Mouse (Mus musculus) lung, embryonic 14.5 days (tissue): ENCODE data around the gene AC109138.7. TPM values are rescaled to one million over a fixed set of nuclear protein-coding genes. Genes with fewer than 3 reads are reported as not detected.

Experiments
- ATAC-seq: fragments of 200-750 bp; cut with Nextera tagmentation; 2 replicates; pipeline ENCODE4 v1.8.0; 2017; ENCODE audit warnings: mild to moderate bottlenecking, moderate TSS enrichment, moderate library complexity; ENCODE audit not compliant: insufficient read depth
- DNase-seq: peaks from one replicate; pipeline ENCODE4 v3.0.0-alpha.2; 2015
- H3K27ac ChIP-seq: fragments of 300-500 bp; sonication (generic); 2 replicates; pipeline ENCODE4 v1.5.1; 2014; ENCODE audit warnings: low read depth, mild to moderate bottlenecking, moderate library complexity
- H3K27me3 ChIP-seq: fragments of 300-500 bp; sonication (generic); 2 replicates; pipeline ENCODE4 v1.6.1; 2014; ENCODE audit warnings: low read length, control low read depth; ENCODE audit not compliant: insufficient read depth
- H3K36me3 ChIP-seq: fragments of 300-500 bp; sonication (generic); 2 replicates; pipeline ENCODE4 v1.6.1; 2014; ENCODE audit warnings: control low read depth; ENCODE audit not compliant: insufficient read depth
- H3K4me1 ChIP-seq: fragments of 300-500 bp; sonication (generic); 2 replicates; pipeline ENCODE4 v1.6.1; 2014; ENCODE audit warnings: antibody characterized with exemption, control low read depth; ENCODE audit not compliant: insufficient read depth
- H3K4me2 ChIP-seq: fragments of 300-500 bp; sonication (generic); 2 replicates; pipeline ENCODE4 v1.6.1; 2014; ENCODE audit warnings: mild to moderate bottlenecking
- H3K4me3 ChIP-seq: fragments of 300-500 bp; sonication (generic); 2 replicates; pipeline ENCODE4 v1.5.1; 2014; ENCODE audit warnings: low read depth, low read length
- H3K9ac ChIP-seq: fragments of 300-500 bp; sonication (generic); 2 replicates; pipeline ENCODE4 v1.6.1; 2014
- H3K9me3 ChIP-seq: fragments of 300-500 bp; sonication (generic); 2 replicates; pipeline ENCODE4 v1.6.1; 2016; ENCODE audit warnings: low read depth, low read length, control low read depth
- CTCF ChIP-seq: IDR thresholded peaks from 2 replicates; pipeline ENCODE4 v1.5.1; 2016; ENCODE audit warnings: antibody characterized with exemption, low read depth
- WGBS: fragments of 180-500 bp; shearing (Covaris S2); extraction: QIAGEN DNeasy Blood & Tissue Kit; methylation state at CpG from one replicate; pipeline ENCODE4 v1.1.7; 2014; 5-methylcytosine and 5-hydroxymethylcytosine counted together
- microRNA-seq: library from miRNA; unstranded; fragments of <30 nt; microRNA quantifications from one replicate; pipeline ENCODE4, GENCODE M21; 2016; ENCODE audit warnings: borderline number of aligned reads
- polyA plus RNA-seq: library from polyadenylated mRNA; unstranded; fragments of >200 nt; fragmentation: Nextera tagmentation; extraction: Ambion mirVana; gene quantifications from 2 replicates; pipeline ENCODE4 v1.2.1, GENCODE M21; 2014

AC109138.7 gene
- polyA plus RNA-seq, 1 experiment from 2014 or later: not detected

DNA sequence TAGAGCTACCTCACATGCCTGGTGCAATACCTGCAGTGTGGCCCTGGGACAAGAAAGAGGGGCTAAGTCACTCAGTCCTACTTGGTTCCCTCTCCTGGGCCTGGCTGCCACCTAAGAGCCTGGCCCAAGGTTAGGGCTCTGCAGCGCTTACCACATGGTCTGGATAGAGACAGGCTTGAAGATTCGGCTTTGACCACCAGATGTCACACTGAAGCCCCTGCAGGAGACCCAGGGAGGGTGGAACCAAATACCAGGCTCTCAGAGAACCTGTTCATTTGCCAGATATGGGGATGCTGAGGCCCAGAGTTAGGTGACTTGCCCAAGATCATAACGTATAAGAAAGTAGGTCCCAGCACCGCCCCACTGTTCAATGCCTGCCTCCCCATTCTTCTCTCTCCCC is 51.8 kb downstream of the AC109138.7 start:
- Histone ChIP-seq H3K27ac (no peak overlapping the region), H3K9ac (no peak overlapping the region), H3K27me3 (no peaks in the 10 kb centered on the region), H3K4me2 (no peak overlapping the region), H3K9me3 (no peaks in the 10 kb centered on the region), H3K4me3 (no peak overlapping the region), H3K4me1 (no peaks in the 10 kb centered on the region; the same call in 1 of the 2 replicates), H3K36me3 (no peaks in the 10 kb centered on the region)
- WGBS: 62% methylated on average over 4 of the region's 4 CpGs
- peak; percentile 31 for DNase-seq
- no peak for ATAC-seq
- peak; percentile 19; the same call in 1 of the 2 replicates for TF ChIP-seq CTCF

DNA sequence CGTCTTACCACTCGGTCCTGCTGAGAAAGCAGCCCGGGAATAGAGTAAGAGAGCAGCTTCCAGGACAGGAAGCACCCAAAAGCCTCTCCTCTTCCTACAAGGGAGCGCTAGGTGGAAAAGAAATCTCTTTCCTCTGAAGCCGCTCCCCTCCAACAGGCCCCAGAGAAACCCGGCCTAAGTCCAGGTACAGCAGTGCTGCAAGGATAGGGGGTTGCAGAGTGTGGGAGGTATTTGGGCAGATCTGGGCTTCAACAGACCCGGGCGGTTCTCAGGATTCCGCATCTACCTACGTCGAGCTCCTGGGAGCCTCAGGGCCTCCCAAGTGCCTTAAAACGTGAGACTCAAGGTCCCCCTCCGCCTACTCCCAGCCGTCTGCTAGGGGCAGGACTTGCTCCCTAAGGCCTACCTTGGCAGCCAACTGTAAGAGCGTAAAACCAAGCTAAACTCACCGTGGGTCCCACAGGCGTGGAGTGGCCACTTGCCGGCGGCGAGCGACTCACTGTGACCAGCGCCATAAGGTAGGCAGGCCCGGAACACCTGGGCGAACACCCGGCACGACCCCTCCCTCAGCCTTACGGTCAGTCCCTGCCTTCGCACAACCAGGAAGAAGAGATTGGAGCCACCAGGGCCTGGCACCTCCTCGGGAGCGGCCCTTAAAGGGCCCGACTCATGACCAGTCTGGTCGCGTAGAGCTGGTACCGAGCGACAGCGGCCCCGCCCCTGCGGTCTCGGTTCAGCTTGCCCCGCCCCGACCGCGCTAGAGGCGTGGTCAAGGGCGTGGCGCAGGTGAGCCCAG is 54.6 kb downstream of the AC109138.7 start, which contains the start of gene Ssh3:
Gene Ssh3, minus strand, starts transcription at position 615 of the 796 bp plus-strand sequence.
- no peaks in the 10 kb centered on the region; the same call in 1 of the 2 replicates for H3K4me1 ChIP-seq
- 5% methylated on average over 46 of the region's 46 CpGs for WGBS
- H3K9me3 ChIP-seq: no peaks in the 10 kb centered on the region
- H3K4me3 ChIP-seq: peak within 1 kb of the TSS; percentile 44
- no peaks in the 10 kb centered on the region for H3K36me3 ChIP-seq
- H3K9ac ChIP-seq: peak within 1 kb of the TSS; percentile 49
- H3K27ac ChIP-seq: no peak within 1 kb of the TSS
- TF ChIP-seq CTCF: no peak
- ATAC-seq (peak; percentile 92), DNase-seq (peak; percentile 82)
- H3K4me2 ChIP-seq: peak within 1 kb of the TSS; percentile 65
- no peaks in the 10 kb centered on the region for H3K27me3 ChIP-seq

- H3K4me3 ChIP-seq: no peak overlapping the region
- no peaks in the 10 kb centered on the region for H3K9me3 ChIP-seq
- no peak overlapping the region for H3K27ac ChIP-seq
- DNase-seq (no peak), ATAC-seq (no peak)
- WGBS: 61% methylated on average over 6 of the region's 6 CpGs
- no peak for TF ChIP-seq CTCF
- H3K4me1 ChIP-seq: no peaks in the 10 kb centered on the region; the same call in 1 of the 2 replicates
- H3K9ac ChIP-seq: no peak overlapping the region
- no peaks in the 10 kb centered on the region for H3K27me3 ChIP-seq
- H3K36me3 ChIP-seq: no peaks in the 10 kb centered on the region
- no peak overlapping the region for H3K4me2 ChIP-seq
These were observed 56.0 kb downstream of the AC109138.7 start for GRCm38 (mm10) chr19:4270187-4270586.

GRCm38 (mm10) chr19:4270972-4271371 is 56.8 kb downstream of the AC109138.7 start:
- no peak for TF ChIP-seq CTCF
- whole genome bisulfite sequencing: 92% methylated on average over 11 of the region's 11 CpGs

DNA sequence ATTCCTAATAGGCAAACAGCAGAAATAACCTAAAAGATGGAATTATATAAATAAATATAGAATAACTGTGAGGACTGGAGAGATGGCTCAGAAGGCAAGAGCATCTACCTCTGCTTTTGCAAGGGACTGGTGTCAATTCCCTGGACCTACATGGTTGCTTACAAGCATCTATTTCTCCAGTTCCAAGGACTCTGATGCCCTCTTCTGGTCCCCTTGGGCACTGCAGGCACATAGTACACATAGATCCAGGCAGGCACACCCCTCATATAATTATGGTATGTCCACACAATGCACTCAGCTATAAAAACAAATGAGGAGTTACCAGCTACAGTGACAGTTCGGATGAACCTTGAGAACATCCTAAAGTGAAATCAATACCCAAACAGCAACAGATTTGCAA is 65.3 kb downstream of the AC109138.7 start:
- H3K27me3 ChIP-seq: no peaks in the 10 kb centered on the region
- H3K36me3 ChIP-seq: no peaks in the 10 kb centered on the region
- 0 out of 2 replicates have a peak, but pooled peaks cover 3% of the 10 kb centered on the region for H3K4me1 ChIP-seq
- WGBS: 90% methylated on average over 1 of the region's 1 CpGs
- ATAC-seq (no peak), DNase-seq (no peak)
- no peak overlapping the region for H3K27ac ChIP-seq
- no peak overlapping the region for H3K9ac ChIP-seq
- H3K9me3 ChIP-seq: peaks cover 4% of the 10 kb centered on the region; the same call in 1 of the 2 replicates
- no peak overlapping the region for H3K4me3 ChIP-seq
- H3K4me2 ChIP-seq: no peak overlapping the region
- peak; percentile 34 for TF ChIP-seq CTCF

More at GRCm38 (mm10) chr19:4270972-4271371, 56.8 kb downstream of the AC109138.7 start:
- ATAC-seq: no peak
- H3K9me3 ChIP-seq: no peaks in the 10 kb centered on the region
- DNase-seq: no peak
- H3K27me3 ChIP-seq: no peaks in the 10 kb centered on the region
- H3K27ac ChIP-seq: no peak overlapping the region
- no peak overlapping the region for H3K9ac ChIP-seq
- H3K4me3 ChIP-seq: no peak overlapping the region
- H3K4me1 ChIP-seq: no peaks in the 10 kb centered on the region; the same call in 1 of the 2 replicates
- H3K4me2 ChIP-seq: no peak overlapping the region
- H3K36me3 ChIP-seq: no peaks in the 10 kb centered on the region

DNA sequence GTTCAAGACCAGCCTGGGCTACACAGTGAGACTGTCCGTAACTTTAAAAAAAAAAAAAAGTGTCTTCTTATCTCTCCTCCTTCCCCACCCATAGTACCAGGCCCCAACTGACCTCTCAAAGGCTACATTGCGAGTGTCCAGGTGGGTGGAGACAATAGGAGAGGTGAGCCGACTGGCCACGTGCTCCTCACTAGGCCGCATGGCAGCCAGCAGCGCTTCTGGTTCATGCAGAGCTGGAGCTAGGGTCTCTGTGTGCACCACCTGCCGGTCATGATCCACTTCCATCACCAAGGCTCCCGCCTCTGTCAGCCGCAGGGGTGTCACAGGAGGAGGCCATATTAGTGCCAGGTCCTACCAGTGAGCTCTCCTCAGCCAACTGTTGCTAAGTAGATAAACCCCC is 66.3 kb downstream of the AC109138.7 start:
- H3K4me1 ChIP-seq: 0 out of 2 replicates have a peak, but pooled peaks cover 3% of the 10 kb centered on the region
- H3K27me3 ChIP-seq: no peaks in the 10 kb centered on the region
- no peak for TF ChIP-seq CTCF
- WGBS: 92% methylated on average over 9 of the region's 9 CpGs
- no peak overlapping the region for H3K27ac ChIP-seq
- peaks cover 4% of the 10 kb centered on the region; the same call in 1 of the 2 replicates for H3K9me3 ChIP-seq
- DNase-seq: no peak
- H3K4me2 ChIP-seq: no peak overlapping the region
- peaks cover 4% of the 10 kb centered on the region; the same call in 1 of the 2 replicates for H3K36me3 ChIP-seq
- no peak overlapping the region for H3K9ac ChIP-seq
- no peak for ATAC-seq
- H3K4me3 ChIP-seq: no peak overlapping the region

Small RNAs within 50 kb of the gene (microRNA-seq; reads per million reads assigned to microRNA genes)
- gene Gm26115 (not detected), gene Mir6985 (not detected)

Other genes starting within 250 kb of the AC109138.7 start
- 0.62 and 1.0 TPM in 2 replicates for gene Aldh3b2, start 242.0 kb upstream of the AC109138.7 start, polyA plus RNA-seq
- 7.2 and 8.0 TPM in 2 replicates for gene Acy3, start 227.8 kb upstream of the AC109138.7 start, polyA plus RNA-seq
- gene Tbx10, start 221.6 kb upstream of the AC109138.7 start, polyA plus RNA-seq: not detected in 2 replicates
- gene Nudt8, start 213.8 kb upstream of the AC109138.7 start, polyA plus RNA-seq: 24.4 and 25.3 TPM in 2 replicates
- gene Gm49405, start 213.7 kb upstream of the AC109138.7 start, polyA plus RNA-seq: 1.8 and 2.3 TPM in 2 replicates
- 2.2 and 3.0 TPM in 2 replicates for gene Doc2g, start 211.0 kb upstream of the AC109138.7 start, polyA plus RNA-seq
- gene Ndufv1, start 201.6 kb upstream of the AC109138.7 start, polyA plus RNA-seq: 193 and 198 TPM in 2 replicates
- 424 and 468 TPM in 2 replicates for gene Gstp1, start 176.4 kb upstream of the AC109138.7 start, polyA plus RNA-seq
- 2.9 and 3.4 TPM in 2 replicates for gene Gstp2, start 168.3 kb upstream of the AC109138.7 start, polyA plus RNA-seq
- not detected in 2 replicates for gene Gstp3, start 154.8 kb upstream of the AC109138.7 start, polyA plus RNA-seq
- gene Cabp2, start 132.8 kb upstream of the AC109138.7 start, polyA plus RNA-seq: not detected in 2 replicates
- gene Cdk2ap2, start 117.2 kb upstream of the AC109138.7 start, polyA plus RNA-seq: 76.6 and 76.8 TPM in 2 replicates
- 5.5 and 7.3 TPM in 2 replicates for gene Pitpnm1, start 114.4 kb upstream of the AC109138.7 start, polyA plus RNA-seq
- gene Aip, start 88.5 kb upstream of the AC109138.7 start, polyA plus RNA-seq: 93.5 and 94.5 TPM in 2 replicates
- gene Gpr152, start 74.6 kb upstream of the AC109138.7 start, polyA plus RNA-seq: not detected in 2 replicates
- gene Cabp4, start 70.3 kb upstream of the AC109138.7 start, polyA plus RNA-seq: 0.09 TPM in 1 of 2 replicates, not detected in the other
- 134 and 148 TPM in 2 replicates for gene Coro1b, start 65.7 kb upstream of the AC109138.7 start, polyA plus RNA-seq
- gene Ptprcap, start 60.8 kb upstream of the AC109138.7 start, polyA plus RNA-seq: 0.81 and 1.1 TPM in 2 replicates
- 37.9 and 43.2 TPM in 2 replicates for gene Rps6kb2, start 51.0 kb upstream of the AC109138.7 start, polyA plus RNA-seq
- 1.7 and 2.5 TPM in 2 replicates for gene Carns1, start 38.9 kb upstream of the AC109138.7 start, polyA plus RNA-seq
- gene Tbc1d10c, start 23.1 kb upstream of the AC109138.7 start, polyA plus RNA-seq: 1.8 and 2.4 TPM in 2 replicates
- gene Ppp1ca, start 22.3 kb upstream of the AC109138.7 start, polyA plus RNA-seq: 960 and 994 TPM in 2 replicates
- 42.1 and 47.4 TPM in 2 replicates for gene Rad9a, start 12.7 kb upstream of the AC109138.7 start, polyA plus RNA-seq
- 4.4 and 5.0 TPM in 2 replicates for gene Clcf1, start 119 bp upstream of the AC109138.7 start, polyA plus RNA-seq
- gene Pold4, start 17.5 kb downstream of the AC109138.7 start, polyA plus RNA-seq: 22.6 and 22.8 TPM in 2 replicates
- gene Ssh3, start 54.8 kb downstream of the AC109138.7 start, polyA plus RNA-seq: 10.6 and 11.1 TPM in 2 replicates
- 2.4 and 2.8 TPM in 2 replicates for gene Ankrd13d, start 68.8 kb downstream of the AC109138.7 start, polyA plus RNA-seq
- 19.4 and 23.0 TPM in 2 replicates for gene Grk2, start 91.9 kb downstream of the AC109138.7 start, polyA plus RNA-seq
- 56.2 and 63.1 TPM in 2 replicates for gene Kdm2a, start 183.9 kb downstream of the AC109138.7 start, polyA plus RNA-seq
- gene Rhod, start 225.1 kb downstream of the AC109138.7 start, polyA plus RNA-seq: 33.7 and 46.0 TPM in 2 replicates